Mouse (Mus musculus): ENCODE measurements around the gene Natd1. TPM values are rescaled to one million over a fixed set of nuclear protein-coding genes. Genes with fewer than 3 reads are reported as not detected.
"Not testable (repeated sequence)": the region's sequence is repeated elsewhere in the genome, so short reads cannot be mapped to it uniquely, and the experiment has no call there.

Gene Natd1
- polyA plus RNA-seq, 1 experiment = 51.5 TPM

DNA sequence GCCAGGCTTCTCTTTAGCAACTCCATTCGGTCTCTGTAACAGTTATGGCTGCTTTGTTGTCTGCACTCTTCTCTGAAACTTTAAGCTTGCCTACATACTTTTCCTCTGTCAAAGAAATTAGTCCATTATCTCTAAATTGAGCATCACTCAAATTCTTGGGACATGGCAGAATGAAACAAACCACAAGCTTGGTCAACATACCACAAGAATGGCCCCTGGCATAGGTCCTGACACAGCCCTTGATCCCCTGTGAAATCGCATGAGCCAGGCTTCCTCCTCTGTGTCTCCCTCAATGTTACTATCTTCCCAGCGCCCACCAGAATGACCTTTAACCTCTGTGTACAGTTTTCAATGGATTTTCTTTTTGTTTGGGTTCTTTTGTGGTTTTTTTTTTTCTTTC lies 32.2 kb downstream of the Natd1 start:
- DNase-seq (ENCODE audit: low read depth) = no peak
- no peak for TF ChIP-seq CTCF (IDR thresholded peaks at IDR 0.05; ENCODE audit: borderline replicate concordance, extremely low read depth, insufficient read depth, insufficient read length)

- TF ChIP-seq POLR2A (IDR thresholded peaks at IDR 0.05; ENCODE audit: borderline replicate concordance, extremely low read depth, insufficient read depth, insufficient read length, poor library complexity, severe bottlenecking) (no peak), CTCF (IDR thresholded peaks at IDR 0.05; ENCODE audit: borderline replicate concordance, extremely low read depth, insufficient read depth, insufficient read length) (no peak)
- DNase-seq (ENCODE audit: low read depth) = no peak
Observed at GRCm38 (mm10) chr11:60880559-60880958, 34.0 kb downstream of the Natd1 start.

- TF ChIP-seq CTCF (IDR thresholded peaks at IDR 0.05; ENCODE audit: borderline replicate concordance, extremely low read depth, insufficient read depth, insufficient read length) (peak; percentile 66), POLR2A (IDR thresholded peaks at IDR 0.05; ENCODE audit: borderline replicate concordance, extremely low read depth, insufficient read depth, insufficient read length, poor library complexity, severe bottlenecking) (no peak)
- peak; percentile 84 for DNase-seq (ENCODE audit: low read depth)
Observed at GRCm38 (mm10) chr11:60879423-60879822, 35.1 kb downstream of the Natd1 start.

- peak; percentile 100 for DNase-seq (ENCODE audit: low read depth)
- TF ChIP-seq CTCF (IDR thresholded peaks at IDR 0.05; ENCODE audit: borderline replicate concordance, extremely low read depth, insufficient read depth, insufficient read length) (no peak), POLR2A (IDR thresholded peaks at IDR 0.05; ENCODE audit: borderline replicate concordance, extremely low read depth, insufficient read depth, insufficient read length, poor library complexity, severe bottlenecking) (peak; percentile 51)
Observed at GRCm38 (mm10) chr11:60878675-60879294, 35.8 kb downstream of the Natd1 start, which contains the start of gene Tmem11. TSS of gene Tmem11 (minus strand) at chr11:60879272.

DNA sequence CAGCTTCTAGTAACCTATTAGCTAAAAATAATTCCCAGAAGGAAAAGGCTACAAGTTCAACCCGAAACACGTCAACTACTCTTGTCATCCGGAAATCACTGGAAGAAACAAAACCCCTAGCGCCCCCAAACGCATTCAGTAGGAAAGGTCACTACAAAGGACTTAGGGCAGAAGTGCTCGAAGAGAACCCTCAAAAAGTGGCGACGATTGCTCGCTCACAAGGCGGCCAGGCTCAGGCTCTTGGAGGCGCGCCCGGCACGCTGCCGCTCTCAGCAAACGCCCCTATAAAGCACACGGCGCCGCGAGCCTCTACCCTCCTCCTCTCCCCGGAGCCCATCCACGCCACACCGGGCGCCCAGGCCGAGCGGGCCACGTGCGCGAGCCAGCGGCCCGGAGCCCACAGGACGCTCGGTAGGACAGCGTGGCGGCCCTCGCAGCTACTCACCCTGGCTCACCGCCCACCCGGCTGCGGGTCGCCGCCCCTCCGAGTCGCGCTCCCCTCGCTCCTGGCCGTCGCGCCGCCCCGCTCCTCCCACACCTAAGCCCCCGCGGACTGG lies 36.4 kb downstream of the Natd1 start:
- peak; percentile 69 for DNase-seq (ENCODE audit: low read depth)
- no peak for TF ChIP-seq CTCF (IDR thresholded peaks at IDR 0.05; ENCODE audit: borderline replicate concordance, extremely low read depth, insufficient read depth, insufficient read length)
- no peak for TF ChIP-seq POLR2A (IDR thresholded peaks at IDR 0.05; ENCODE audit: borderline replicate concordance, extremely low read depth, insufficient read depth, insufficient read length, poor library complexity, severe bottlenecking)

GRCm38 (mm10) chr11:60873101-60873500 lies 41.4 kb downstream of the Natd1 start:
- DNase-seq (ENCODE audit: low read depth) = no peak
- TF ChIP-seq CTCF (IDR thresholded peaks at IDR 0.05; ENCODE audit: borderline replicate concordance, extremely low read depth, insufficient read depth, insufficient read length) (no peak), POLR2A (IDR thresholded peaks at IDR 0.05; ENCODE audit: borderline replicate concordance, extremely low read depth, insufficient read depth, insufficient read length, poor library complexity, severe bottlenecking) (no peak)

- no peak for DNase-seq (ENCODE audit: low read depth)
- TF ChIP-seq CTCF (IDR thresholded peaks at IDR 0.05; ENCODE audit: borderline replicate concordance, extremely low read depth, insufficient read depth, insufficient read length) (no peak), POLR2A (IDR thresholded peaks at IDR 0.05; ENCODE audit: borderline replicate concordance, extremely low read depth, insufficient read depth, insufficient read length, poor library complexity, severe bottlenecking) (no peak)
Observed at GRCm38 (mm10) chr11:60871409-60871808, 43.1 kb downstream of the Natd1 start.

DNA sequence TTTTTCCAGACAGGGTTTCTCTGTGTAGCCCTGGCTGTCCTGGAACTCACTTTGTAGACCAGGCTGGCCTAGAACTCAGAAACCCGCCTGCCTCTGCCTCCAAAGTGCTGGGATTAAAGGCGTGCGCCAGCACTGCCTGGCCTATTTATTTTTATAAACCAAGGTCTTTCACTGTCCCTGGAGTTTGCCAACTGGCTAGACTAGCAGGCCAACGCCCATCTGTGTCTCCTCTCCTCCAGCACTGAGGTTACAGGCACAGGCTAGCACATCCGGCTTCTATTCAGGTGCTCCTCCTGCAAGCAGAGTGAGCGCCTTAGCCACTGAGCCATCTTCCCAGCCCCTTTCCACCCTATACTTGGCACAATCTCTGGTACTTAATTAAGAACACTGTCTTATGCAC lies 45.1 kb downstream of the Natd1 start:
- not testable (repeated sequence) for DNase-seq (ENCODE audit: low read depth)

- peak; percentile 13 for DNase-seq (ENCODE audit: low read depth)
- no peak for TF ChIP-seq CTCF (IDR thresholded peaks at IDR 0.05; ENCODE audit: borderline replicate concordance, extremely low read depth, insufficient read depth, insufficient read length)
- TF ChIP-seq POLR2A (IDR thresholded peaks at IDR 0.05; ENCODE audit: borderline replicate concordance, extremely low read depth, insufficient read depth, insufficient read length, poor library complexity, severe bottlenecking) = no peak
Observed at GRCm38 (mm10) chr11:60867904-60868303, 46.6 kb downstream of the Natd1 start.

DNA sequence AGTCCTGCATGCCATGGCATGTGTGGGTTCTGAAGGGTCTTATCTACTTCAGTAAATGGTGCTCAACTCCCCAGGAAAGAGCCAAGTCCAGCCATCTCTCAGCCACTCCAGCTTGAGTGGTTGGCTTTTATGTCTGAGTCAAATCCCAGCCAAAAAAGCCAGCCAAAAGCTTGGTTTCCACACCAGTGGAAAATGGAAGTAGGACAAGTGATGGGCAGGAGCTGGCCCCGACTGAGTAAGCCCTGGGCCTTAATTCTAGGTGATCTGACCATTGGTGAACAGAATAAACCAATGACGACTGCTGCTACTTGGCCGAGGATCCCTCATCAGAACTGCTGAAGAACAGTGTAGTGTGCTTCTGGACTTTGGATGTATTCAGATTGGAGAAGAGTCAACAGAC lies 47.1 kb downstream of the Natd1 start:
- TF ChIP-seq POLR2A (IDR thresholded peaks at IDR 0.05; ENCODE audit: borderline replicate concordance, extremely low read depth, insufficient read depth, insufficient read length, poor library complexity, severe bottlenecking) (no peak), CTCF (IDR thresholded peaks at IDR 0.05; ENCODE audit: borderline replicate concordance, extremely low read depth, insufficient read depth, insufficient read length) (no peak)
- no peak for DNase-seq (ENCODE audit: low read depth)

DNA sequence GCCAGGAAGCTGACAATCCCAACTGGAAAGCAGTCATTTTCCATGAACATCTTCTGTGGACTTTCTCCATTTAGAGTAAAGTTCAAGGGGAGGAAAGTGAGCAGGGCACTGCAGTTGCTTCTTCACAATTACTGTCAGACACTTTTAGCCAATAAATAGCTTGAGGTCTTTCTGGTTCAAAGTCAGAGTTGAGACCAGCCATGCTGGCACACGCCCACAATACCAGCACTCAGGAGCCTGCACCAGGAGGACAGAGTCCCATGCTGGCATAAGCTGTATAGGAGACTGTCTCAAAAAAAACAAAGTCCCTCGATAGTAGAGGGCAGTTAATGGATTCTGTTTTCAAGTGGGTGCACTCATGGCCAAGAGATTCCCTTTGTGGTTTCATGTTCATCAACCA lies 48.5 kb downstream of the Natd1 start:
- DNase-seq (ENCODE audit: low read depth) = no peak
- no peak for TF ChIP-seq CTCF (IDR thresholded peaks at IDR 0.05; ENCODE audit: borderline replicate concordance, extremely low read depth, insufficient read depth, insufficient read length)
- no peak for TF ChIP-seq POLR2A (IDR thresholded peaks at IDR 0.05; ENCODE audit: borderline replicate concordance, extremely low read depth, insufficient read depth, insufficient read length, poor library complexity, severe bottlenecking)

GRCm38 (mm10) chr11:60864916-60865315 lies 49.6 kb downstream of the Natd1 start:
- TF ChIP-seq CTCF (IDR thresholded peaks at IDR 0.05; ENCODE audit: borderline replicate concordance, extremely low read depth, insufficient read depth, insufficient read length) = no peak
- no peak for TF ChIP-seq POLR2A (IDR thresholded peaks at IDR 0.05; ENCODE audit: borderline replicate concordance, extremely low read depth, insufficient read depth, insufficient read length, poor library complexity, severe bottlenecking)
- DNase-seq (ENCODE audit: low read depth) = no peak

All from brain, embryonic 14.5 days (tissue).